Mouse (Mus musculus) liver, postnatal 0 days (tissue): ENCODE measurements at regions not wholly inside any gene's neighbourhood (a gene's known extent, or its start where the extent isn't known, plus 50 kb on each side); places are given as distances from the start of the nearest gene placed in this dataset.

Experiments used
- CTCF ChIP-seq: sonication (generic); IDR thresholded peaks from 2 replicates; pipeline ENCODE4 v1.5.1; 2016; ENCODE audit warnings: antibody characterized with exemption, low read depth
- EP300 ChIP-seq: IDR thresholded peaks from 2 replicates; pipeline ENCODE4 v1.6.1; 2016; ENCODE audit warnings: antibody characterized with exemption, low read depth, mild to moderate bottlenecking

DNA sequence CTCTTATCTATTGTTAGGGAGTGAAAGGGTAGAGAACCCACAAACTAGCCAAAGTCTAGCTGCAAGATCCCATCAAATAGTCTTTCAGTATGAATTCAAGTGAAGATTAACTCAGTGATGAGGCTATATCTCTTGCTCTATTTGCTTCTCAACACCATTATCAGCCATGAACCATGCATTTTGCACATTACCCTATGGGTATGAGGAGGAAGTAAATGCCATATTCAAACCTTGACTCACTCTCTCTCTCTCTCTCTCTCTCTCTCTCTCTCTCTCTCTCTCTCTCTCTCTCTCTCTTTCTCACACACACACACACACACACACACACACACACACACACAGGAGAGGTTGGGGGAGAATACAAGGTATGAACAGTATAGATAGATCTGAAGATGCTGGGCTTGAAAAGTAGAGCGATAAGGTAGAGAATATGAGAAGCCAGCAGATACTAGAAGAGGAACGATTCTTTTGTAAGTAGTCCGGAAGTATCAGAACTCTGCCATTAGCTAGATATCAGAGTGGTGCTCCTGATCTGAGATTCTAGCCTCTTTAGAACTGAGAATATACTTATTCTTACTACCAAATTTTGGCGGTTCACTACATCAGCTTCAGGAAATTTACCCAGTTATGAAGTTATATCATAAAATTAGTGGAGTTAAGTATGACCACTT is 113.3 kb upstream of the P2ry1 start:
- TF ChIP-seq EP300 (no peak), CTCF (no peak)
